Mouse (Mus musculus): ENCODE measurements around the gene Olfr1342. TPM values are rescaled to one million over a fixed set of nuclear protein-coding genes. Genes with fewer than 3 reads are reported as not detected.
A peak's percentile ranks its signal among the peaks of the same experiment; 100 is the strongest.

The Olfr1342 gene
- polyA plus RNA-seq, 1 experiment = not detected

GRCm38 (mm10) chr4:118642346-118643190 is 50.0 kb downstream of the Olfr1342 start:
- Histone ChIP-seq H3K79me2 (ENCODE audit: control insufficient read depth, insufficient read depth) (no peaks in the 10 kb centered on the region), H3K4me2 (ENCODE audit: low read depth) (peak overlapping the region; percentile 62), H3ac (ENCODE audit: control insufficient read depth, insufficient read length) (no peak overlapping the region), H3K27me3 (ENCODE audit: control insufficient read depth, insufficient read depth, insufficient read length) (peaks cover 10% of the 10 kb centered on the region), H3K4me3 (no peak overlapping the region), H3K36me3 (ENCODE audit: control insufficient read depth, insufficient read depth) (no peaks in the 10 kb centered on the region)
- TF ChIP-seq E2F4 (IDR thresholded peaks at IDR 0.05; ENCODE audit: insufficient read depth) (no peak), MYOD1 (IDR thresholded peaks at IDR 0.05; ENCODE audit: control insufficient read depth in 1 of 3, insufficient read length in 2 of 3, low read depth in 2 of 3) (no peak), SRF (IDR thresholded peaks at IDR 0.05; ENCODE audit: control insufficient read depth, insufficient read length, low read depth) (no peak), POLR2A (IDR thresholded peaks at IDR 0.05; ENCODE audit: insufficient read length, low read depth) (no peak), POLR2AphosphoS2 (IDR thresholded peaks at IDR 0.05; ENCODE audit: insufficient read length, low read depth) (no peak), TCF3 (IDR thresholded peaks at IDR 0.05; ENCODE audit: insufficient read length, low read depth) (no peak), USF1 (IDR thresholded peaks at IDR 0.05; ENCODE audit: low read depth) (no peak), CEBPB (IDR thresholded peaks at IDR 0.05; ENCODE audit: insufficient read depth, poor library complexity, severe bottlenecking) (no peak), TCF12 (IDR thresholded peaks at IDR 0.05; ENCODE audit: insufficient read depth, poor library complexity, severe bottlenecking) (no peak), MAX (IDR thresholded peaks at IDR 0.05; ENCODE audit: low read depth) (no peak), MYOG (IDR thresholded peaks at IDR 0.05; ENCODE audit: control insufficient read depth in 1 of 3, insufficient read depth in 1 of 3, insufficient read length in 2 of 3, low read depth in 2 of 3) (no peak)

Other genes starting within 250 kb of the Olfr1342 start
- not detected for gene Mpl, start 235.2 kb downstream of the Olfr1342 start, polyA plus RNA-seq (2012; fragmentation: generic; extraction: Trizol)
- gene Tie1, start 202.7 kb downstream of the Olfr1342 start, polyA plus RNA-seq (2012; fragmentation: generic; extraction: Trizol) = not detected
- gene 2610528J11Rik, start 165.8 kb downstream of the Olfr1342 start, polyA plus RNA-seq (2012; fragmentation: generic; extraction: Trizol) = not detected
- not detected for gene Tmem125, start 148.7 kb downstream of the Olfr1342 start, polyA plus RNA-seq (2012; fragmentation: generic; extraction: Trizol)
- not detected for gene Cfap57, start 72.0 kb downstream of the Olfr1342 start, polyA plus RNA-seq (2012; fragmentation: generic; extraction: Trizol)
- 71.7 TPM for gene Ebna1bp2, start 72.0 kb downstream of the Olfr1342 start, polyA plus RNA-seq (2012; fragmentation: generic; extraction: Trizol)
- not detected for gene Olfr62, start 33.8 kb downstream of the Olfr1342 start, polyA plus RNA-seq (2012; fragmentation: generic; extraction: Trizol)
- not detected for gene Olfr1341, start 10.8 kb upstream of the Olfr1342 start, polyA plus RNA-seq (2012; fragmentation: generic; extraction: Trizol)
- gene Olfr1340, start 27.4 kb upstream of the Olfr1342 start, polyA plus RNA-seq (2012; fragmentation: generic; extraction: Trizol) = not detected
- not detected for gene Olfr1339, start 39.4 kb upstream of the Olfr1342 start, polyA plus RNA-seq (2012; fragmentation: generic; extraction: Trizol)
- not detected for gene Olfr1338, start 66.0 kb upstream of the Olfr1342 start, polyA plus RNA-seq (2012; fragmentation: generic; extraction: Trizol)
- gene Olfr1337, start 89.8 kb upstream of the Olfr1342 start, polyA plus RNA-seq (2012; fragmentation: generic; extraction: Trizol) = not detected
- not detected for gene Olfr1335, start 117.2 kb upstream of the Olfr1342 start, polyA plus RNA-seq (2012; fragmentation: generic; extraction: Trizol)
- gene Olfr1333, start 143.5 kb upstream of the Olfr1342 start, polyA plus RNA-seq (2012; fragmentation: generic; extraction: Trizol) = not detected
- gene Olfr1331, start 171.9 kb upstream of the Olfr1342 start, polyA plus RNA-seq (2012; fragmentation: generic; extraction: Trizol) = not detected
- not detected for gene Olfr1330, start 195.8 kb upstream of the Olfr1342 start, polyA plus RNA-seq (2012; fragmentation: generic; extraction: Trizol)
- gene Olfr1329, start 224.7 kb upstream of the Olfr1342 start, polyA plus RNA-seq (2012; fragmentation: generic; extraction: Trizol) = not detected
- not detected for gene Olfr1328, start 245.9 kb upstream of the Olfr1342 start, polyA plus RNA-seq (2012; fragmentation: generic; extraction: Trizol)

Data from myocyte (in vitro differentiated cells).